Mouse (Mus musculus): Measurements from ENCODE around the gene Frmd6.

Gene Frmd6

DNA sequence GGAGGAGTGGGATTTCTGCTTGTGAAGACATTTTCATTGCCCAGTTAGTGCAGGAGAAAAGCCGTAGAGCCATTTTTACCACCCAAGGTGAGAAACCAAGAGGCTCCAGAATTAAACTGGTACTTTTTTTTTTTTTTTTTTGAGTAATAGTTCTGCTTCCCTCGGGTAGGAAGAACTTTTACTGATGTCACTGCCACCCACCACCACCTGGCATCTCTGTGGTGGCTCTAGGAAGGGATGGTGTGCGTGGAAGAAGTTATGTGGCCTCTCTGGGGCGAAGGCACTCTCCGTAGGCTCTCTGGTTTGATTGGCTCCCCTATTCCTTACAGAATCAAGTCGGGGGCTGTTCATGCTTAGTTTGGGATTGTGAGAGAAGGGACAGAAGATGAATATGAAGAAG is 17.3 kb upstream of the Frmd6 start:
- DNase-seq (ENCODE audit: low spot score in 2 of 2) = no peak

DNA sequence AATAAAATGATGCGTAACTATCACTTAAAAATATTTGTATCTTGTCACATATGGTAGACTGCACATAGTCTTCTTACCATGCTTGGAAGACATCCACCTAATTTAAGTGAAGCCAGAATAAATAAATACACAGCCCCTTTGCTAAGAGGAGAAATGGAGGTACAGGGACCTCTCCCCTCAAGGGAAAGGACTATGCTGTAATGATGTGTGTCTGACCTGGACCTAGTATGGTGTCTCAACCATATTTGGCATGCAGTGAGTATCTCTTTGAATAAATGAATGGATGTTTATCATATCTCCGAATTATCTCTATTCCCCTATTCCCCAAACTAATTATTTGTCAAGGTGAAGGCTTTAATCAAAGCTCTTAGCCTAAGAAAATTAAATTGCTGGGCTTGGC is 15.4 kb upstream of the Frmd6 start:
- no peak for DNase-seq (ENCODE audit: low spot score in 2 of 2)

DNA sequence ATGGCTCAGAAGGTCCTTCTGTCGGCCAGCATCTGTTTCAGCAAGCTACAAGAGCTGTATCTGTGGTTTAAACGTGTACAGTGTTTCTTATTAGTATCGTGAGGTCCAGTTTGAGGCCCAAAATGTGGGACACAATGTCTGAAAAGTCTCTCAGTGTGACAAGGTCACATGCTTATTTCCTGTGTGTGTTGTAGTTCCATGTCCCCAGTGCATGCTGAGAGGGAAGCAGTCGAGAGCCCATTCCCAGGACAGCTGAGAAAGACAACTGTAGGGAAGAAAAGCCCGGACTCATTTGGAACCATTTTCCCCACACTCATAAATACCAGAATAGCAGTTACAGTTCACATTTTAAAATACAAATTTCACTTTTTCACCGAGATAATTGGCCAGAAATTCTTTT is 13.5 kb upstream of the Frmd6 start:
- DNase-seq (ENCODE audit: low spot score in 2 of 2) = no peak

DNA sequence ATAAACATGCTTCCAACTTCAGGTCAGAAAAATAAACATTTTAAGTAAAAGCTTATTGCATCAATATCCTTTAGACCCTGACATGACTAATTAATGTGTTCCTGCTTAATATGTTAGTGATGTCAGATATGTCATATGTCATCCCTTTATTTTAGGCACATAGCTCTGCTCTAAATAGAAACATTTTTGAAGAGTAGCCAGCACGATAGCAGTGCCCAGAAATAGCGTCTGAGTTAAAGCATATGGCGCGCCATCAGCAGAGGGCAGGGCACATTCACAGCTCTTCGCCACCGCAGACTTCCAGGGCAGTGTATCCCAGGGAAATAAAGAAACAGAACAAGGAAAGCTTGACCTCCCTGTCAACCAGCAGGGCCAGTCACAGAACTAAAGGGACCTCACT is 13.1 kb upstream of the Frmd6 start:
- DNase-seq (ENCODE audit: low spot score in 2 of 2) = peak; percentile 63 to 81

DNA sequence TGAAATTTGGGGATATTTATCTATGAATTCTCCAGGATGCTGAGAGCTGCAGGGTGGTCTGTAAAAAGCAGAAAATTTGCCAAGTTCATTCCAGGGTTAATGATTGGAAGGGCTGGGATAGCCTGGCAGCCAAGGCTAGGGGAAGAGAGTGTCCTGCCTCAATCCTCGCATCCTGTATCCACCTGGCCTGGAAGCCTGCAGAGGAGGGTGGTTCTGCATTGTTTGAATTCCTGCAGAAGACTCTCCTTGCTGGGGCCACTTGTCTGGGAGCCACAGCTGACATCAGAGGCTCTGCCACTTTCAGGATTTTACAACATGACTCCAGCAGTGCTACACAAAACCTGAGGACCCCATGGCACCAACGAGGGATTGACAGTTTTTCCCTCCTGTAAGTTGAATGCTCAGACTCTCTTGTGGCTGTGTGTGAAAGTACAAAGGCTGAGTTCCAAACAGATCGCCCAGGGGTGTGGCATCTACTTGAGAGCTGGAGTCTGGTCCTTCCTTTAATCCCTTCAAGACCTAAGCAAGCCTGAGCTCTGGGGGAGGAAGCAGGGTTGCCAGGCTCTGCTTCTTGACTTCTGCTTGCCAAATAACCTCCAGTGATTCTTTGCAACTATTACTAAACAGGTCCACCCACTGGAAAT is 12.4 kb upstream of the Frmd6 start:
- DNase-seq (ENCODE audit: low spot score in 2 of 2) = no peak

DNA sequence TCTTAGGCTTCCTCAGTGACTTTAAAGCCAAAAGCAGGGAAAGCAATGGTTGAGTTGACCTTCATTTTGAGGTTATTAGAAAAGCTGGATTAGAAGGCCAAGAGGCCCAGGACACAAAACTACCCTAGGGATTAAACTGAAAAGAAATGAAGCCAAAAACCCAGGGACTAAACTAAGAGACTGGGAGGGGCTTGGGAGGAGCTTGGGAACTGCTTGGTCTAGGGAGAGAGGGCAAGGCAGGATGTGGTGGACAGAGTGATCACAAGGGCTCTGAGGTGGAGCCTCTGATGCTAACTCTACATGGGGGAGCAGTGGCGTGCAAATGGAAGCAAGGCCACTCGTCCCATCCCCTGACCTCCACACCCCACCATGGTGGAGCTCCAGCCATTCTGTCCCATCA is 8.6 kb upstream of the Frmd6 start:
- DNase-seq (ENCODE audit: low spot score in 2 of 2) = no peak

DNA sequence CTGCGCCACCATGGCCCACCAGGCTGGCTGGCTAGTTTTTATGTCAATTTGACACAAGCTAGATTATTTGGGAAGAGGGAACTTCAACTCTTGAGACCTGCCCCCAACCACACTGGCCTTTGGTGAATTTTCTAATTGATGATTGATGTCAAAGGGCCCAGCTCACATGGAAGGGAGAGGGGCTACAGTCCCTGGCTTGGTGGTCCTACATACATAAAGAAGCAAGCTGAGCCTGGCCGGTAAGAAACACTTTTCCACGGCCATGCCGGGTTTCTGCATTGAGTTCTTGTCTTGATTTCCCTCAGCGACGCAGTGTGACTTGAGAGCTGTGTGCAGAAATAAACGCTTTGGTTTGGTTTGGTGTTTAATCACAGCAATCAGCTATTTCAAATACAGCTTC is 1.3 kb upstream of the Frmd6 start:
- no peak for DNase-seq (ENCODE audit: low spot score in 2 of 2)

DNA sequence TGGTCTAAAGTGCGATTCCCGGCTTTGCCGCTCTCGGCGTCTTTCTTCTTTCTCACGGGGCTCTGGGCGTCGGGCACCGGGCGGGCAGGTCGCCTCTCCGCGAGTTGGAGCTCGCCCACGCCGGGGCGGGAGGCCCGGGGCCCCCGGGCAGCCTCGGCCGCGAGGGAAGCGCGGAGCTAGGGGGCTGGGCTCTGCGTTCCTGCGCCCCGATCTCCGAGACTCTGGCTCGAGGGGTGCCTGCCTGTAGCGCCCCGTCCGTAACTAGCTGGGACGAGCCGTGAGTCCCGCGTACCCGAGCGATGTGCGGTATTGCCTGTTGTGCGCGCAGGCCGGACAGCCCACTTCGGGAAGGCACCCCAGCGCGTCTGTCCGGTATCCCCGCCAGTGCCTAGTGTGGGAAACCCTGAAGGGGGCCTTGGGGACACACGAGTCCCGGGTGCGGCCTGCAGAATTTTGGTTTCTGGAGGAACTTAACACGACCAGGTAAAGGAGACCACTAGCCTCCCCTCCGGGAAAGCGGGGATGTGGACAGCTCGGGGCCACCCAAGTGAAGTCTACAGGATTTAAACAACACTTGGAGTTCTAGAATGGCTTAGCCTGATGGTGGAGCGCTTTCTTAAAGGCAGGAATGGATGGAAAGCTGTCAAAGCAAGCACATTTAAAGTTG is 470 bp downstream of the Frmd6 start:
- no peak for DNase-seq (ENCODE audit: low spot score in 2 of 2)

DNA sequence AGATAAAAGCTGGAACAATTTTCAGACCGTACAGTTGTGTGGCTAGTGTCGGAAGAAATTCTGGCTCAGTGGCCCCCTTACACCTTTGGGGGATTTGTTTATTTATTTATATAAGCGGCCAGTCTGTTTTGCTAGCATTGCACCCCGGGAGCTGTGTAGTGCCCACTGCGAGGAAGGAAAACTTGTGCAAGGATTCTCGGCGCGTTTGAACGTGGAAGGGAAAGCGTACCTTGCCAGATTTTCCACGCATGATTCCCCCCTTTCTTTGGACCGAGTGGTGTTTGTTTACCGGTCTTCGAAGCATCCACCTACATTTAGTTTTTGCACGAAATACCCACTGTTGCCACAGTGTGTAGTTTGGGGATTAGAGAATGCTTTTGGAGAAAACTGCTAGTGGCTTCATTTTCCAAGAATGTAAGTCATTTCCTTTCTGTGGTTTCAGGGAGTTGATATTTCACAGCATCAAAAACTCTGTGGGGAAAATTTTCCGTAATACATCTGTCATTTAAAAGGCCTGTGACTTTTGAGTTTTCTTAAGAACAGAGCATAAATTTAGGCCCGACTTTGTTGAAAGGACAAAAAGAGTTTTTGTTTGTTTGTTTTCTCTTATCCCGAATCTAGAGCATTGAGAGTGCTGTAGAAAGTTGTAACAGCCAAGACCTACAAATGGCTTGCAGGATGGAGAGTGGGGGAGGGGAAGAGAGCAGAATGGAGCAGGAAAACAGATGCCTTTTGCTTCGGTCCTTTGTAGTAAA is 1.2 kb downstream of the Frmd6 start:
- no peak for DNase-seq (ENCODE audit: low spot score in 2 of 2)

DNA sequence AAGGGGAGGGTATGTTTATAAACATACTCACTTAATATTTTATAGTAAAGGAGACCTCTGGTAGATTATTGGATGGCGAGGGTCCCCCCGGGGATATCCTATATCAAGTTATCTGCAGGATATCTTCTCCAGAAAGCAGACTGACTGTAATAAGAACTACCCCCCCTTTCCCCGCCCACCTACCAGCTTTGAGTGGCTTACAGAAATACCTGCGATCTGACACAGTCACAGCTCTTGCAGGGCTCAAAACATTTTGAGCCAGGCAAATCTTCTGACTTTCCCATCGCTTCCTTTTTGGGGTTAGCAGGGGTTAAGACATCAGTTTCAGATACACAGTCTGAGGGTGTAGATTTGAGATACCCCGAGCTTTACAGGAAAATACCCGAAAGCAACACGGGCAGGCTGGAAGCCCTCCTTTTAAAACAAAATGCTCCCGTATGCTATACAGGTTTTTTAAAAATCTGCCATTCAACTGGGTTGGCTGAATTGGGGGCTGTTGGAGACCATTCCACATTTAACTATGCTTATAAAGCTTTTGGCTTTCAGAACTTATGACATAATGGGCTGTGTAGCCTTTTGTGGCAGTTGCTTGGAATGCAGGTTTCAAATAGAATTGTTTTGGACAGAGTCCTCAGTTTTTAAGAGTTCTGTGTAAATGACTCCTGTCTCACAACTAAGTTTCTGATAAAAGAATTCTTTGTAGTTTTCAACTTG is 2.0 kb downstream of the Frmd6 start:
- DNase-seq (ENCODE audit: low spot score in 2 of 2) = no peak

DNA sequence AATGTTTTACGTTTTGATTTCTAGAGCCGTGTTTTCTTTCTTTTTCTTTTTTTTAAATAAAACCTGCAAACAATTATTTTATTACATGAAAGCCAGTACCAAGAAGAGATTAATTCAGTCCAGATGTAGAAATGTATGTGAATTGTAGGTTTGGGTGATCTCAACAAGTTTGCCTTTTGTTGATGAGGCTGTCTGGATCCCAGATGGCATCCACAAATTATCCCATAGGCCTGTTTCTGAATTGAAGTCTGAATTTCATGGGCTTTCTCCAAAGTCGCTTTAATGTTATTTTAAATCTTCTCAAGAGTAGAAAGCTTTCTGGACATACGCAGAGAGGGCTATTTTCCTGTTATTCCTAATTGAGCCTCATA is 2.6 kb downstream of the Frmd6 start:
- DNase-seq (ENCODE audit: low spot score in 2 of 2) = no peak

DNA sequence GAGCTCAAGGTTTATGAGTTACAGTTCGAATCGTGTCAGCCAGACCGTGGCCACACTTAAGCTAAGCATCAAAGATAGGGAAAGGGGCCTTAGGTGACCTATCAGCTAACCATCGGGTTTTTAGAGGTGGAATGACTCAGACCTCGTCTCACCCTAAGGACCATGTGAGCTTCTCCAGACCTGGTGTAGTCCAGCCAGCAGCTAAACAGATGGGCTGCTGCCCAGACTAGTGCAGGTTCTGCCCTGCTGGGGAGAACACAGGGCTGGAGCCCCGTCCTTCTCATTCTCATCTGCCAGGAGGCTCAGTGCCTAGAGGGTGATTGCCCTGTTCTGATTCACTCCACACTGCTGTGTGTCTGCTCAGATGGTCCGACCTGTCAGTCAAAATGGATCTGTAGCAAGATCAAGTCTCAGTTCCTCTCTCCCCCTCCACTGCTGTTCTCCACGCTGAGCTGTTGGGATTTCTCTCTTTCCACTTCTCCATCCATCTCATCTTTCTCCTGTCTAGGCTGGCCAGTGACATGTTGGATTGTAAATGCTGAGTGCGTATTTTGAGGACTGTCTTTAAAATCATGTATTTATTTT is 5.8 kb downstream of the Frmd6 start:
- DNase-seq (ENCODE audit: low spot score in 2 of 2) = peak in 1 of 2 experiments; percentile 56

DNA sequence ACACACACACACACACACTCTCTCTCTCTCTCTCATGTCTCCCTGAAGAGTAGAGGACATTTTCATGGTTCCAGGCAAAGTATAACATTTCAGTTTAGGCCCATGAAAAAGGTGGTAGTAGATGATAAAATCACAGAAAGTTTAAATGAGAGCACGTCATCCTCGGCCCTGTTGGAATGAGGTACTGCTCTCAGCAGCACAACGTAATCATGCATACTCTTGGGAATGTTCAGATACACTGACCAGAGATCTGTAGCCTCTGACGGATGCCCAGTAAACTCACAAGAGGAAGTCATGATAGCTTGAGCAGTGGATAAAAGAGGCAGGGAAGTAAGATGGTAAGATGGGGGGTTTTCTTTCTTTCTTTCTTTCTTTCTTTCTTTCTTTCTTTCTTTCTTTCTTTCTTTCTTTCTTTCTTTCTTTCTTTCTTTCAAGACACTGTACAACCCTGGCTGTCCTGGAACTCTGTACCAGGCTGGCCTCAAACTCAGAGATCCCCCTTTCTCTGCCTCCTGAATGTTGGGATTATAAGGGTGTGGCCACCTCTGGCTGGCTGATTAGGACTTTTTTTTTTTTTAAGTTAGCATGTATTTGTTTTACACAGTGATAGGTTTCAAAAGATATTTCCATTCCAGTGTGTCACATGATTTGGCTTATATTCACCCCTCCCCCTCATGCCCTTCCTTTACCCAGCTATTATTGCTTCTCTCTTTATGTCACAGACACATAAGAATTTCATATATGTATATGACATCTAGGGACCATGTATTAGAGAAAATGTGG is 7.1 kb downstream of the Frmd6 start:
- no peak for DNase-seq (ENCODE audit: low spot score in 2 of 2)

DNA sequence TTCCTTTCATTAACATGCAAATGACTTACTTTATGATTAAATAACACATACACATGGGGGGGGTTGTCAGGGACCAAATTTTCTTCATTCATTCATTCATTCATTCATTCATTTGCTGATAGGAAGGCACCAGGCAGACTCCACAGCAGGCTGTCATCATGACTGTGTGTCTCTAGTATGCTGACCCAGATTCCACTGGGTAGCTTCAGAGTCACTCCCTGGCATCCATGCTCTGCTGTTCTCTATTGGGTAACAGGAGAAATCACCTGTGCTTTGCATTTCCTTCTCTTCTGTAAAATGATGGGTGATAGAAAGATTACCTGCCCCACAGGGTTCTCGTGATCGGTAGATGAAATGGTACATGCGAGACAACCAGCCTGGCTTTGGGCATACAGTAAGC is 7.7 kb downstream of the Frmd6 start:
- DNase-seq (ENCODE audit: low spot score in 2 of 2) = no peak

DNA sequence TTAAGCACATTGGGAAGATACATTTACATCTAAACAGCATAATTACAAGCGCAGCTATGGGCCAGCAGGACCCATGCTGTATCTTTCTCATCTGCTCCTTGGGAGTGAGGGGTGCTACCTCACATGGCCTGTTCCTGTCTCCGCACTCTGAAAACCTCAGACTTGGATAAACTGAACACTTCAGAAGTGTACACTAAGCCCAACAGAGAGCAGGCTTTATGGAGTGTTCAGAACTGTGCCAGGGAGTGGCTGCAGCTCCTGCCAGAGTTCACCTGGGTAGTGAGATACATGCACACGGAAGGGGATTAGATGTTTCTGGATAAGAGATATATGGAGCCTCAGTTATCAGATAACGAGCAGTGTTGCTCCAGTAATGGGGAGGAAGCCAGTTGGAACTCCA is 8.7 kb downstream of the Frmd6 start:
- no peak for DNase-seq (ENCODE audit: low spot score in 2 of 2)

DNA sequence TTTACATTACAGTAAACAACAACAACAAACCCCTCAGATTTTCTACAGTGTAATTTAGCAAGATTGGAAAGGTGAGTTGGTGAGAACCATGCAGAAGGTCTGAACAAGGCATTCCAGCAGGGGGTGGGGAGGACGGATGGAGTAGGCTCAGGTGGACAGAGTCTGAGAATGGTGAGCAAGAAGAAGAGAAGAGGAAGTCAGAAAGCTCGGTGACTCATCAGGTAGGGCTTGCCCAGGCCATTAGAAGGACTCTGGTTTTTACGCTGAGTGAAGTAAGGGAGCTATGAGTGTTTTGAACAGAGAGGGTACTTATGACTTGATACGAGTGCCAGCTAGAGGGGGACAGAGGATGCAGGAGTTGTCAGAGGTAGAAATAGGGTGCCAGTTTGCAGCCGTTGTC is 9.7 kb downstream of the Frmd6 start:
- no peak for DNase-seq (ENCODE audit: low spot score in 2 of 2)

DNA sequence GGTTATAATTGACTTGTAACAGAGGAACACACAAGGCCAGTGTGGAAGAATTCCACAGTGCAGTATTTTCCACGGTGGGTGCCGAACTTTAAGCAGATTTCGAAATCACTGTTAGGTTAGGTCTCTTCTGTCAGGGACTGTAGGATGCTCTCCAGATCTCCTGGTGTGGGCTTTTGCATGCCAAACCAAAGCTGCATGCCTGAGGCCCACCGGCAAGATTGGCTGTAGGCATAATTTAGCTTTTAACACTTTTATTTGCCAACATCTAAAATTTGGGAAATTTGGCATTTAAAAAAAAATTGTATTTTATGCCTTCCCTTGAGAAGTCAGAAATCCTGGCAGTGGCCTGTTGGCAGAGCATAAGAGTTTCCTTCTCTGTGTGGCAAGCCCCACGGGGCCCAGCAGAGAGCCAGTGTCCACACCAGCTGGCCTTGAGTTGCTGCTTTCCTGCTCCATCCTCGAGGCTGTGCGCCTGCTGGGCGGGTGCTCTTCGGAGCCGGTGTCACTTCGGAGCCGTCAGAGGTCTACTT is 12.5 kb downstream of the Frmd6 start:
- DNase-seq (ENCODE audit: low spot score in 2 of 2) = peak; percentile 39 to 62

DNA sequence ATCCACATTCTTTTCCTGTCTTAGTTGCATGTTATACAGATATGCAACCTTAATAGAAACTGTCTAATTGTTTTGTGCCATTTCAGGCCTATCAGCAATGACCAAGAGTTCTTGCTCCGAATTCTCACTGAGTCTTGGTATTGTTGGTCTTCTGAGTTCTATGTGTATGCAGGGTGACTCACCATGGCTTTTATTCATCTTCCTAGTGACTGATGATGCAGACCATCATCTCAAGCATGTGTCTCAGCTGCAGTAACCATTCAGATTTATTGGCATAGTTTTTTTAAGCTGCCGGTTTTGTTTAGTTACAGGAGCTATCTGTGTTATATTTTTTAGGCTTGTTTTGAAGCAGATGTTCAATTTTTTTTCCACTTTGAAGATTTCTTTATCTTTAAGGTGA is 20.1 kb downstream of the Frmd6 start:
- no peak for DNase-seq (ENCODE audit: low spot score in 2 of 2)

DNA sequence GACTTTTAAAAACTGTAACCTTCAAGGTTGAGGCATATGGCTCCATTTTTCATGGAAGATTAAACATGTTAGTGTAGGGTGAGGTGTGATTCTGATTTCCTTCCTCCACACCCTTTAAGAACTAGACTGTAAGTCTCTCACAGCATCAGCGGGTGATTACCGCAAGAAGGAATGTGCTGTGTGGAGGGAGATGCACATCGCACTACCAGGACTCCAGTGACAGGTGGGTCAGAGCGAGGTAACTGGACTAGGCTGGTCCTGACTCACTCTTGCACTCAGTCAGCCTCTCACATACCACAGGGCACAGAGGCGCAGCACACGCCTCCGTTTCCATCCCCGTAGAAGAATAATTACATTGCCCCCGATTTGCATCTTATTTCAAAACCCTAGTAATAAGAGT is 23.7 kb downstream of the Frmd6 start:
- DNase-seq (ENCODE audit: low spot score in 2 of 2) = no peak

DNA sequence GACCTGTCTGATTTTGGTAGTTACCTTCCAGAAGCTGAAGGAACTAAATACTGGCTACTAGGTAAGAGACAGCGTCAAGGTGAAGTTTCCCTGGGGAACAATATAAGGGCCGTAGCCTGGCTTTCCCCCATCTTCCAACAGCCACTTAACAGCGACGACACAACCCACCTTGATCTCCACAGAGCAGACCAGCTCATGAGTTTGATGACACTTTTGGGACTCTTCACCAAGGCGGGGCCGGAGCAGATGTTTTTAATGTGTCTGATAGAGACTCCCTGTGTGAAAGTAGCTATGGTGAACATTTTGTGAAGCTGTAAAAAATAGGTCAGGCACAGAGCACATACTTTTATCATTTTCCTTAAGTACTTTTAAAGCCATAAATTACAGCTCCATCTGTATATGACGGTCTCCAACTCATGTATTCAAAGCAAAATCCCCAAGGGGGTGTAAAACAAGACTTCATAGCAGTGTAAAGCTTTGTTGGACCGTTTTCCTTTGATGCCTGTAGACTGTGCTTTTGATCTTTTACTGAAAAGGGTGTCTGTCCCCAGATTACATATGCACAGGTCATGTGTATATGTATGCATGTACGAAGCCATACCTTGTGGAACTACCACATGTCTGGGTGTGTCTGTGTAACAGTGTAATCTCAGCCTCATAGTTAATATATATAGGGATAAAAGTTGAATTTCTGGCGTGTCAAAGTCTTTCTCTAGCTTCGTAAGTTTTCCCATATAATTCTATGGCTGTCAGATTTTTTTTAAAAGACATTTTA is 24.4 kb downstream of the Frmd6 start:
- DNase-seq (ENCODE audit: low spot score in 2 of 2) = no peak
